12 mouse cellular contexts compared by ENCODE assay signal in the genomic region with DNA sequence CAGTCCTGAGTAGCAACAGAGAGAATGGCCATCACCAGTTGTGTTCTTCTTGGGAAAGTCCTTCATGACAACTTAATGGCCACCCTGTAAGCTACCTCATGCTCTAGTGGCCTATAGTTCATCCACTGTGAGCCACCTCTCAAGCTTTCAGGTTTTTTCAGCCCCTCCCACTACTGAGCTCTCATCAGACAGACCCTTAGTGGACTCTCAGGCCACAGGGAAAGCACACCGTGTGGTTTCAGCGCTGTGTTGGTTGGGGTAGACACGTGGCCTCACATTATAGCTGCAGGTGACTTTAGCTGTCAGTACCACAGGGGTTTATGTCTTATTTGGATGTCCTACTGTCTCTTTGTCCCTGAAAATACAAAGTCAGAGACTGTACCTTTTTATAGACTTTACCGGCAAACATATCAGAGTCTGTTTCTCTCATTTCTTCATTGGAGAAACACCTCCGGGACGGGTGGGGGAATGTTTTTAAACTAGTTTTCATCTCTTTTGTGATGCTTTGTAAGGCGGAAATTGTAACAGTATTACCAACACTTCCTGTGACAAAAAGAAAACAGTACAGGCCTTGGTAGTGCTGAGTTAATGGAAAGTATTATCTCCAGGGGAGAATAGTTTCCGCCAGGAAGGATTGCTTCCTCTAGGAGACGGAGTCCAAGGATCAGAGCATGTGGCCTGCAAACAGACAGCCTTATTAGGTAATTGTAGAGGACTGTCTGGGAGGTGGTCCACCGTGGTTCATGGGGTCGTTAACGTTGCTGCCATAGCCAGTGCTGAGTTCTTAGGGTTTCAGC. TPM values are rescaled to one million over a fixed set of nuclear protein-coding genes. Genes with fewer than 3 reads are reported as not detected.
DNase-seq lines count a peak whose midpoint lies in the region; ATAC-seq and TF ChIP-seq lines count a peak whose summit lies in the region.
"Had no signal": no experiment of that assay in that cellular context is flagged by ENCODE, and none has a peak within 500 bp of the region (broad histone marks: within the 10 kb centered on the region; RNA-seq: fewer than 3 reads in every experiment).

No protein-coding gene starts in this region.

- H3K9ac ChIP-seq in intestine, embryonic 16.5 days (ENCODE audit: low read depth, low read length): no peak overlapping the region

- WGBS in kidney, adult 2 months: 58% methylated on average over 12 of the region's 12 CpGs
- 88% methylated on average over 12 of the region's 12 CpGs for WGBS in thymus, adult 2 months
- WGBS in intestine, embryonic 16.5 days: 70% methylated on average over 12 of the region's 12 CpGs

- peaks cover 19% of the 10 kb centered on the region for H3K4me1 ChIP-seq in kidney, adult 2 months (ENCODE audit: control insufficient read depth, insufficient read depth, low read length)
- peaks cover 18% of the 10 kb centered on the region for H3K4me1 ChIP-seq in thymus, adult 2 months (replicated peaks; ENCODE audit: control insufficient read depth, insufficient read depth, low read length)
- peaks cover 7% of the 10 kb centered on the region for H3K4me1 ChIP-seq in intestine, embryonic 16.5 days (ENCODE audit: control insufficient read depth, insufficient read depth, low read length)

- no peak for TF ChIP-seq CTCF in kidney, adult 2 months (conservative IDR thresholded peaks at IDR 0.05; ENCODE audit: insufficient read depth, insufficient read length, low read depth, low read length)
- TF ChIP-seq CTCF in thymus, adult 2 months (IDR thresholded peaks at IDR 0.05; ENCODE audit: borderline replicate concordance, control insufficient read depth, extremely low read depth, insufficient read depth, low read length, poor library complexity): no peak

- H3K27me3 ChIP-seq in kidney, adult 2 months (replicated peaks; ENCODE audit: control insufficient read depth, insufficient read depth, low read length): no peaks in the 10 kb centered on the region
- H3K27me3 ChIP-seq in thymus, adult 2 months (ENCODE audit: control insufficient read depth, insufficient read depth, low read length): no peaks in the 10 kb centered on the region
- H3K27me3 ChIP-seq in intestine, embryonic 16.5 days (replicated peaks; ENCODE audit: control insufficient read depth, insufficient read depth, low read length): no peaks in the 10 kb centered on the region

- no peak for TF ChIP-seq POLR2A in kidney, adult 2 months (IDR thresholded peaks at IDR 0.05; ENCODE audit: low read depth, low read length)
- TF ChIP-seq POLR2A in thymus, adult 2 months (IDR thresholded peaks at IDR 0.05; ENCODE audit: control insufficient read depth, extremely low read depth, insufficient read depth, low read length, poor library complexity): no peak

- no peak overlapping the region for H3K4me2 ChIP-seq in intestine, embryonic 16.5 days (ENCODE audit: low read depth, low read length)
- H3K4me2 ChIP-seq: midbrain, embryonic 11.5 days had no signal

- no peaks in the 10 kb centered on the region for H3K36me3 ChIP-seq in kidney, adult 2 months (ENCODE audit: control insufficient read depth, insufficient read depth, low read length)
- H3K36me3 ChIP-seq in thymus, adult 2 months (ENCODE audit: control insufficient read depth, insufficient read depth, low read length): no peaks in the 10 kb centered on the region
- H3K36me3 ChIP-seq in intestine, embryonic 16.5 days (ENCODE audit: control insufficient read depth, insufficient read depth, low read length): no peaks in the 10 kb centered on the region

- peak; percentile 72 for ATAC-seq in intestine, embryonic 16.5 days

- DNase-seq in kidney, adult 2 months: peak; percentile 58
- no peak for DNase-seq in kidney, adult 11 months
- no peak for DNase-seq in thymus, adult 2 months
- no peak for DNase-seq in thymus, postnatal 25 days
- no peak for DNase-seq in adrenal gland, adult (ENCODE audit: inconsistent age in 2 of 2, low spot score in 1 of 2)
- no peak for DNase-seq in embryo, embryonic 11 days
- no peak for DNase-seq in cerebellum, adult 11 months
- DNase-seq: adrenal gland, adult 8-10 months; cerebellum, postnatal 14 days had no signal

- H3K4me3 ChIP-seq in kidney, adult 2 months (ENCODE audit: insufficient read depth, low read depth, low read length): no peak overlapping the region
- H3K4me3 ChIP-seq in thymus, adult 2 months (ENCODE audit: control insufficient read depth, insufficient read depth, low read length): no peak overlapping the region
- H3K4me3 ChIP-seq in intestine, embryonic 16.5 days (ENCODE audit: low read length): no peak overlapping the region
- H3K4me3 ChIP-seq: forebrain, embryonic 10.5 days had no signal

- no peaks in the 10 kb centered on the region for H3K9me3 ChIP-seq in intestine, embryonic 16.5 days (ENCODE audit: control insufficient read depth, low read length)
- H3K9me3 ChIP-seq: forebrain, embryonic 10.5 days had no signal

- no peak overlapping the region for H3K27ac ChIP-seq in kidney, adult 2 months (ENCODE audit: insufficient read depth, low read depth, low read length)
- peak overlapping the region; percentile 71 for H3K27ac ChIP-seq in thymus, adult 2 months (ENCODE audit: control insufficient read depth, insufficient read depth, low read length)
- peak overlapping the region; percentile 8; the same call in 1 of the 2 replicates for H3K27ac ChIP-seq in intestine, embryonic 16.5 days (ENCODE audit: low read length)
- H3K27ac ChIP-seq: forebrain, embryonic 10.5 days had no signal

RNA-seq across cellular contexts. Expression of a gene that starts 33.5 kb away (rescaled TPM):
- 7.9 and 8.8 TPM in 2 replicates for polyA plus RNA-seq in kidney, adult 2 months (2012; rRNA removed)
- polyA plus RNA-seq in thymus, adult 2 months (2012; rRNA removed): 22.8 TPM in 2 replicates
- polyA plus RNA-seq in intestine, embryonic 16.5 days (2015; fragmentation: Nextera tagmentation; extraction: Ambion mirVana): 5.7 and 7.1 TPM in 2 replicates
